Mouse (Mus musculus) myocyte (in vitro differentiated cells): ENCODE measurements around the gene Rexo1.

ENCODE experiments used
- MYOD1 ChIP-seq, 3 experiments: IDR thresholded peaks; one replicate each; pipeline ENCODE4 v1.6.1; 2011; ENCODE audit warnings: control low read depth in 2 of 3, low read depth in 2 of 3, mild to moderate bottlenecking in 2 of 3, moderate library complexity in 1 of 3; ENCODE audit not compliant: insufficient read length in 2 of 3, control insufficient read depth in 1 of 3
- MYOG ChIP-seq, 3 experiments: IDR thresholded peaks; one replicate each; pipeline ENCODE4 v1.6.1; 2011; ENCODE audit warnings: control low read depth in 2 of 3, low read depth in 2 of 3, mild to moderate bottlenecking in 2 of 3; ENCODE audit not compliant: insufficient read length in 2 of 3, control insufficient read depth in 1 of 3, insufficient read depth in 1 of 3
- POLR2A ChIP-seq: IDR thresholded peaks from one replicate; pipeline ENCODE4 v1.6.1; 2011; ENCODE audit warnings: low read depth, mild to moderate bottlenecking, control low read depth, moderate library complexity; ENCODE audit not compliant: insufficient read length
- USF1 ChIP-seq: IDR thresholded peaks from one replicate; pipeline ENCODE4 v1.6.1; 2011; ENCODE audit warnings: low read depth, mild to moderate bottlenecking, control low read depth, moderate library complexity

GRCm38 (mm10) chr10:80553575-80553974, 7.8 kb downstream of the Rexo1 start:
- TF ChIP-seq POLR2A (no peak), MYOG (IDR thresholded peaks at IDR 0.05; ENCODE audit: control insufficient read depth in 1 of 3, insufficient read depth in 1 of 3, insufficient read length in 2 of 3, low read depth in 2 of 3) (no peak), MYOD1 (IDR thresholded peaks at IDR 0.05; ENCODE audit: control insufficient read depth in 1 of 3, insufficient read length in 2 of 3, low read depth in 2 of 3) (no peak), USF1 (no peak)
